Mouse (Mus musculus): ENCODE measurements around the gene Kcmf1.
"Not testable (repeated sequence)": the region's sequence is repeated elsewhere in the genome, so short reads cannot be mapped to it uniquely, and the experiment has no call there.

Kcmf1 gene

GRCm38 (mm10) chr6:72898244-72899200 is 1.3 kb downstream of the Kcmf1 start:
- DNase-seq, result peak; percentile 58 to 60

- no peak for DNase-seq
These were observed 4.8 kb downstream of the Kcmf1 start for GRCm38 (mm10) chr6:72895000-72895399.

- DNase-seq, result no peak
These were observed 8.5 kb downstream of the Kcmf1 start for GRCm38 (mm10) chr6:72891238-72891637.

- DNase-seq, result no peak
These were observed 11.1 kb downstream of the Kcmf1 start for GRCm38 (mm10) chr6:72888655-72889054.

GRCm38 (mm10) chr6:72885268-72885667 is 14.5 kb downstream of the Kcmf1 start:
- DNase-seq, result no peak

GRCm38 (mm10) chr6:72884767-72885166 is 15.0 kb downstream of the Kcmf1 start:
- DNase-seq, result no peak

- DNase-seq, result no peak
These were observed 16.9 kb downstream of the Kcmf1 start for GRCm38 (mm10) chr6:72882661-72883458.

- DNase-seq, result no peak
These were observed 17.6 kb downstream of the Kcmf1 start for GRCm38 (mm10) chr6:72882222-72882621.

- DNase-seq, result no peak
These were observed 18.2 kb downstream of the Kcmf1 start for GRCm38 (mm10) chr6:72881619-72881979.

- DNase-seq, result peak in 1 of 2 experiments; percentile 15
These were observed 18.7 kb downstream of the Kcmf1 start for GRCm38 (mm10) chr6:72880913-72881618.

- DNase-seq, result no peak
These were observed 23.1 kb downstream of the Kcmf1 start for GRCm38 (mm10) chr6:72876629-72877028.

- peak; percentile 57 to 73 for DNase-seq
These were observed 26.4 kb downstream of the Kcmf1 start for GRCm38 (mm10) chr6:72873338-72873737.

- no peak for DNase-seq
These were observed 27.5 kb downstream of the Kcmf1 start for GRCm38 (mm10) chr6:72872276-72872675.

- DNase-seq, result no peak
These were observed 30.2 kb downstream of the Kcmf1 start for GRCm38 (mm10) chr6:72869601-72870000.

GRCm38 (mm10) chr6:72868688-72869087 is 31.1 kb downstream of the Kcmf1 start:
- DNase-seq, result peak in 1 of 2 experiments; percentile 14

GRCm38 (mm10) chr6:72867746-72868145 is 32.0 kb downstream of the Kcmf1 start:
- no peak for DNase-seq

GRCm38 (mm10) chr6:72866232-72866631 is 33.5 kb downstream of the Kcmf1 start:
- DNase-seq, result peak; percentile 21 to 45

GRCm38 (mm10) chr6:72862686-72863085 is 37.1 kb downstream of the Kcmf1 start:
- not testable (repeated sequence) for DNase-seq

- no peak for DNase-seq
These were observed 45.5 kb downstream of the Kcmf1 start for GRCm38 (mm10) chr6:72854256-72854655.

- no peak for DNase-seq
These were observed 47.6 kb downstream of the Kcmf1 start for GRCm38 (mm10) chr6:72852180-72852579.

GRCm38 (mm10) chr6:72851633-72852032 is 48.1 kb downstream of the Kcmf1 start:
- peak; percentile 32 to 49 for DNase-seq

GRCm38 (mm10) chr6:72841986-72842502 is 57.7 kb downstream of the Kcmf1 start:
- DNase-seq, result no peak
